Mouse (Mus musculus) thymus, adult 2 months (tissue): ENCODE data around the gene Fam69b.

Experiments used
- CTCF ChIP-seq: fragments of 200-500 bp; IDR thresholded peaks from 2 replicates; pipeline ENCODE4 v1.5.1; 2012; ENCODE audit warnings: mild to moderate bottlenecking, control low read depth, low read length, moderate library complexity, borderline replicate concordance; ENCODE audit not compliant: control insufficient read depth, poor library complexity, insufficient read depth; ENCODE audit errors: extremely low read depth
- POLR2A ChIP-seq: fragments of 200-500 bp; IDR thresholded peaks from 2 replicates; pipeline ENCODE4 v1.6.1; 2012; ENCODE audit warnings: mild to moderate bottlenecking, low read length, control low read depth, moderate library complexity; ENCODE audit not compliant: control insufficient read depth, poor library complexity, insufficient read depth; ENCODE audit errors: extremely low read depth

- TF ChIP-seq CTCF (peak; percentile 37; the same call in 1 of the 2 replicates), POLR2A (0 out of 2 replicates have a peak, but pooled peaks have one; percentile 33)
These were observed 24.3 kb upstream of the Fam69b start, which contains the start of gene Agpat2 for GRCm38 (mm10) chr2:26603720-26604671.
